9 mouse cellular contexts compared by ENCODE assay signal in genomic region chrX:47880052-47880451, GRCm38 (mm10). TPM values are rescaled to one million over a fixed set of nuclear protein-coding genes. Genes with fewer than 3 reads are reported as not detected.
DNase-seq lines count a peak whose midpoint lies in the region; ATAC-seq and TF ChIP-seq lines count a peak whose summit lies in the region.
"Had no signal": no experiment of that assay in that cellular context is flagged by ENCODE, and none has a peak within 500 bp of the region (broad histone marks: within the 10 kb centered on the region; RNA-seq: fewer than 3 reads in every experiment).

No protein-coding gene starts in this region.

- no peak for ATAC-seq in embryonic facial prominence, embryonic 14.5 days (ENCODE audit: low read depth)
- no peak for ATAC-seq in midbrain, postnatal 0 days (ENCODE audit: low FRiP score)
- ATAC-seq in lung, embryonic 16.5 days (ENCODE audit: low read depth) = peak; percentile 79; the same call in 1 of the 2 replicates
- ATAC-seq in forebrain, embryonic 12.5 days (ENCODE audit: low FRiP score) = no peak

- no peaks in the 10 kb centered on the region for H3K9me3 ChIP-seq in embryonic facial prominence, embryonic 14.5 days (ENCODE audit: control insufficient read depth, low read length)
- no peaks in the 10 kb centered on the region for H3K9me3 ChIP-seq in embryonic facial prominence, embryonic 10.5 days
- H3K9me3 ChIP-seq in midbrain, postnatal 0 days (ENCODE audit: low read length) = no peaks in the 10 kb centered on the region
- H3K9me3 ChIP-seq in midbrain, embryonic 10.5 days (replicated peaks) = no peaks in the 10 kb centered on the region
- no peaks in the 10 kb centered on the region for H3K9me3 ChIP-seq in lung, embryonic 16.5 days (ENCODE audit: control insufficient read depth, low read length)
- no peaks in the 10 kb centered on the region for H3K9me3 ChIP-seq in forebrain, embryonic 12.5 days

- no peak overlapping the region for H3K9ac ChIP-seq in embryonic facial prominence, embryonic 14.5 days (ENCODE audit: low read depth, low read length)
- no peak overlapping the region for H3K9ac ChIP-seq in midbrain, postnatal 0 days (replicated peaks; ENCODE audit: low read length, poor library complexity, severe bottlenecking)
- no peak overlapping the region for H3K9ac ChIP-seq in lung, embryonic 16.5 days (ENCODE audit: low read length)
- H3K9ac ChIP-seq in forebrain, embryonic 12.5 days = no peak overlapping the region

- H3K27me3 ChIP-seq in embryonic facial prominence, embryonic 14.5 days (replicated peaks; ENCODE audit: control insufficient read depth, insufficient read depth, low read length) = no peaks in the 10 kb centered on the region
- H3K27me3 ChIP-seq in embryonic facial prominence, embryonic 10.5 days (replicated peaks; ENCODE audit: low read depth, poor library complexity, severe bottlenecking) = no peaks in the 10 kb centered on the region
- no peaks in the 10 kb centered on the region for H3K27me3 ChIP-seq in midbrain, postnatal 0 days (ENCODE audit: insufficient read depth, low read length)
- H3K27me3 ChIP-seq in midbrain, embryonic 10.5 days (ENCODE audit: low read depth, poor library complexity, severe bottlenecking) = no peaks in the 10 kb centered on the region
- no peaks in the 10 kb centered on the region for H3K27me3 ChIP-seq in lung, embryonic 16.5 days (ENCODE audit: control insufficient read depth, insufficient read depth, low read depth, low read length)
- H3K27me3 ChIP-seq in forebrain, embryonic 12.5 days = no peaks in the 10 kb centered on the region

- H3K36me3 ChIP-seq in embryonic facial prominence, embryonic 14.5 days (ENCODE audit: control insufficient read depth, insufficient read depth, low read length) = peaks cover 12% of the 10 kb centered on the region
- no peaks in the 10 kb centered on the region for H3K36me3 ChIP-seq in embryonic facial prominence, embryonic 10.5 days (replicated peaks)
- H3K36me3 ChIP-seq in midbrain, postnatal 0 days (ENCODE audit: insufficient read depth, low read length) = no peaks in the 10 kb centered on the region
- H3K36me3 ChIP-seq in midbrain, embryonic 10.5 days = no peaks in the 10 kb centered on the region
- H3K36me3 ChIP-seq in lung, embryonic 16.5 days (ENCODE audit: control insufficient read depth, insufficient read depth, low read length) = no peaks in the 10 kb centered on the region
- no peaks in the 10 kb centered on the region for H3K36me3 ChIP-seq in forebrain, embryonic 12.5 days (replicated peaks)

- H3K27ac ChIP-seq in embryonic facial prominence, embryonic 14.5 days (replicated peaks; ENCODE audit: low read depth, low read length) = no peak overlapping the region
- no peak overlapping the region for H3K27ac ChIP-seq in embryonic facial prominence, embryonic 10.5 days (replicated peaks)
- no peak overlapping the region for H3K27ac ChIP-seq in midbrain, postnatal 0 days (ENCODE audit: low read depth, low read length)
- H3K27ac ChIP-seq in midbrain, embryonic 10.5 days (replicated peaks) = no peak overlapping the region
- H3K27ac ChIP-seq in lung, embryonic 16.5 days (ENCODE audit: low read length) = no peak overlapping the region
- H3K27ac ChIP-seq in forebrain, embryonic 12.5 days = no peak overlapping the region

- peak; percentile 70 for DNase-seq in embryonic facial prominence, embryonic 14.5 days (ENCODE audit: low spot score)
- no peak for DNase-seq in embryonic facial prominence, embryonic 10.5 days (ENCODE audit: low spot score)
- DNase-seq in midbrain, postnatal 0 days (ENCODE audit: low spot score) = peak; percentile 4
- no peak for DNase-seq in midbrain, embryonic 10.5 days (ENCODE audit: low spot score)
- peak; percentile 42 for DNase-seq in gastrocnemius, postnatal 14 days
- DNase-seq in layer of hippocampus, postnatal 25 days (ENCODE audit: extremely low spot score in 1 of 2, low spot score in 1 of 2) = no peak

- intact Hi-C loops in gastrocnemius, postnatal 14 days (cut with DNase I; ENCODE audit: low total_unique reads) = no loop called here

- WGBS in embryonic facial prominence, embryonic 14.5 days = 38% methylated on average over 2 of the region's 2 CpGs
- 83% methylated on average over 2 of the region's 2 CpGs for WGBS in embryonic facial prominence, embryonic 10.5 days
- WGBS in midbrain, postnatal 0 days = 58% methylated on average over 2 of the region's 2 CpGs
- WGBS in midbrain, embryonic 10.5 days = 79% methylated on average over 2 of the region's 2 CpGs
- WGBS in lung, embryonic 16.5 days = 27% methylated on average over 2 of the region's 2 CpGs
- WGBS in forebrain, embryonic 12.5 days = 75% methylated on average over 2 of the region's 2 CpGs

- no peak for TF ChIP-seq CTCF in midbrain, postnatal 0 days (IDR thresholded peaks at IDR 0.05)

- no peak overlapping the region for H3K4me3 ChIP-seq in embryonic facial prominence, embryonic 14.5 days (ENCODE audit: low read depth, low read length)
- no peak overlapping the region for H3K4me3 ChIP-seq in embryonic facial prominence, embryonic 10.5 days
- no peak overlapping the region for H3K4me3 ChIP-seq in midbrain, postnatal 0 days (ENCODE audit: low read depth, low read length)
- H3K4me3 ChIP-seq in midbrain, embryonic 10.5 days = no peak overlapping the region
- H3K4me3 ChIP-seq in lung, embryonic 16.5 days (ENCODE audit: low read length) = no peak overlapping the region
- no peak overlapping the region for H3K4me3 ChIP-seq in forebrain, embryonic 12.5 days (replicated peaks)
- H3K4me3 ChIP-seq: erythroblast, embryonic 14.5 days had no signal

- H3K4me1 ChIP-seq in embryonic facial prominence, embryonic 14.5 days (ENCODE audit: control insufficient read depth, insufficient read depth, low read length) = no peaks in the 10 kb centered on the region
- no peaks in the 10 kb centered on the region for H3K4me1 ChIP-seq in embryonic facial prominence, embryonic 10.5 days
- no peaks in the 10 kb centered on the region for H3K4me1 ChIP-seq in midbrain, postnatal 0 days (ENCODE audit: insufficient read depth, low read length)
- H3K4me1 ChIP-seq in midbrain, embryonic 10.5 days = no peaks in the 10 kb centered on the region
- H3K4me1 ChIP-seq in lung, embryonic 16.5 days (replicated peaks; ENCODE audit: control insufficient read depth, insufficient read depth, low read length) = no peaks in the 10 kb centered on the region; the same call in 1 of the 2 replicates
- H3K4me1 ChIP-seq in forebrain, embryonic 12.5 days = no peaks in the 10 kb centered on the region

- H3K4me2 ChIP-seq in embryonic facial prominence, embryonic 14.5 days (ENCODE audit: low read depth, low read length) = no peak overlapping the region
- no peak overlapping the region for H3K4me2 ChIP-seq in midbrain, postnatal 0 days (ENCODE audit: low read depth, low read length, poor library complexity, severe bottlenecking)
- no peak overlapping the region for H3K4me2 ChIP-seq in lung, embryonic 16.5 days (ENCODE audit: low read depth, low read length)
- no peak overlapping the region for H3K4me2 ChIP-seq in forebrain, embryonic 12.5 days

RNA-seq across cellular contexts. Expression of gene Smarca1, which starts 12.7 kb away (rescaled TPM):
- 30.1 and 33.8 TPM in 2 replicates for polyA plus RNA-seq in embryonic facial prominence, embryonic 14.5 days (2014; fragmentation: Nextera tagmentation; extraction: Ambion mirVana)
- polyA plus RNA-seq in embryonic facial prominence, embryonic 10.5 days (2016; fragmentation: Nextera tagmentation; extraction: Ambion mirVana) = 14.7 and 17.9 TPM in 2 replicates
- 42.0 and 50.0 TPM in 2 replicates for total RNA-seq in midbrain, postnatal 0 days (2014; rRNA removed)
- polyA plus RNA-seq in midbrain, postnatal 0 days (2015; fragmentation: Nextera tagmentation; extraction: Ambion mirVana) = 27.8 and 31.3 TPM in 2 replicates
- 15.8 and 20.1 TPM in 2 replicates for polyA plus RNA-seq in midbrain, embryonic 10.5 days (2016; fragmentation: Nextera tagmentation; extraction: Ambion mirVana)
- 1 to 10 TPM; 2.3 to 3.0 TPM for total RNA-seq in gastrocnemius, postnatal 14 days (2021)
- 28.9 and 32.9 TPM in 2 replicates for polyA plus RNA-seq in lung, embryonic 16.5 days (2015; fragmentation: Nextera tagmentation; extraction: Ambion mirVana)
- 25.9 and 28.0 TPM in 2 replicates for polyA plus RNA-seq in forebrain, embryonic 12.5 days (2016; fragmentation: Nextera tagmentation; extraction: Ambion mirVana)
- total RNA-seq in layer of hippocampus, postnatal 25 days (2021) = 10 to 100 TPM; 33.9 to 37.8 TPM
- polyA plus RNA-seq: erythroblast, embryonic 14.5 days had no signal

RNA-seq across cellular contexts. Expression of gene Ocrl, which starts 32.1 kb away (rescaled TPM):
- 19.6 and 21.3 TPM in 2 replicates for polyA plus RNA-seq in embryonic facial prominence, embryonic 14.5 days (2014; fragmentation: Nextera tagmentation; extraction: Ambion mirVana)
- polyA plus RNA-seq in embryonic facial prominence, embryonic 10.5 days (2016; fragmentation: Nextera tagmentation; extraction: Ambion mirVana) = 17.1 and 17.5 TPM in 2 replicates
- total RNA-seq in midbrain, postnatal 0 days (2014; rRNA removed) = 38.8 and 48.9 TPM in 2 replicates
- 28.1 and 30.9 TPM in 2 replicates for polyA plus RNA-seq in midbrain, postnatal 0 days (2015; fragmentation: Nextera tagmentation; extraction: Ambion mirVana)
- polyA plus RNA-seq in midbrain, embryonic 10.5 days (2016; fragmentation: Nextera tagmentation; extraction: Ambion mirVana) = 16.4 and 20.0 TPM in 2 replicates
- 10 to 100 TPM in 1 of 2 experiments, 1 to 10 TPM in 1; 6.8 to 13.5 TPM for total RNA-seq in gastrocnemius, postnatal 14 days (2021)
- polyA plus RNA-seq in lung, embryonic 16.5 days (2015; fragmentation: Nextera tagmentation; extraction: Ambion mirVana) = 17.9 and 19.8 TPM in 2 replicates
- 24.9 and 27.5 TPM in 2 replicates for polyA plus RNA-seq in forebrain, embryonic 12.5 days (2016; fragmentation: Nextera tagmentation; extraction: Ambion mirVana)
- 10 to 100 TPM; 48.6 to 52.4 TPM for total RNA-seq in layer of hippocampus, postnatal 25 days (2021)

Comparison
In these comparisons a context has a peak if more than half of its experiments do, and no peak if none do; other contexts are left out.
1. DNase-seq: peak in embryonic facial prominence, embryonic 14.5 days (single experiment), midbrain, postnatal 0 days (single experiment) and gastrocnemius, postnatal 14 days (single experiment); none in embryonic facial prominence, embryonic 10.5 days (single experiment), midbrain, embryonic 10.5 days (single experiment) and layer of hippocampus, postnatal 25 days (0 of 2).